In the genomic region with DNA sequence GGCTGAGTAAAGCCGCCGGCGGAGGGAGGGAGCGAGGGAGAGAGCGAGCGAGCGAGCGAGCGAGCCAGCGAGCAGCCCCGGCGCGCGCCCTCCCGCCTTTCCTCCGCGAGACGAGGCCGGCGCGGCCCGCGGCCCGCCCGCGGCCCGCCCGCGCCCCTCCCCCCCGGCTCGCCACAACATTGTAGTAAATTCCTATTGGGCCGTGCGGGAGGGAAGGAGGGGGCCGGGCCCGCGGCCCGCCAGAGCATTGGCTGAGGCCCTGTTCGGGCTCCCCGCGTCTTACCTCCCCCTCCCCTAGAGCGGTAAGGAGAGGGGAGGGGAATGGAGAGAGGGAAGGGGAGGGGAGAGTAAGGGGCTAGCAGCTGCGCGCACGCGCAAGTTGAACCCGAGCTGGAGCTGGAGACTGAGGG, we compare ENCODE assay signal across 8 mouse cellular contexts. TPM values are rescaled to one million over a fixed set of nuclear protein-coding genes. Genes with fewer than 3 reads are reported as not detected.
DNase-seq lines count a peak whose midpoint lies in the region; ATAC-seq lines count a peak whose summit lies in the region.

No protein-coding gene starts in this region.

- peak; percentile 99 for ATAC-seq in intestine, embryonic 15.5 days
- ATAC-seq in megakaryocyte-erythroid progenitor cell, adult 5-6 weeks (replicated peaks; ENCODE audit: low FRiP score, low TSS enrichment, poor library complexity, severe bottlenecking), result peak; percentile 88

- peak; percentile 86 for DNase-seq in adrenal gland, adult 8-10 months
- DNase-seq in embryo, embryonic 9.5 days (ENCODE audit: extremely low spot score), result peak; percentile 96
- peak; percentile 77 to 87 for DNase-seq in gastrocnemius, postnatal 4 days (ENCODE audit: low spot score in 2 of 2)
- peak; percentile 89 to 93 for DNase-seq in left cerebral cortex, postnatal 14 days (ENCODE audit: low spot score in 2 of 2)
- DNase-seq in right cerebral cortex, postnatal 25 days, result peak; percentile 87
- peak; percentile 68 to 83 for DNase-seq in urinary bladder, postnatal 36 days (ENCODE audit: low spot score in 2 of 2)

- no peaks in the 10 kb centered on the region for H3K27me3 ChIP-seq in intestine, embryonic 15.5 days (replicated peaks)

- no peaks in the 10 kb centered on the region for H3K36me3 ChIP-seq in intestine, embryonic 15.5 days

- H3K9me3 ChIP-seq in intestine, embryonic 15.5 days, result no peaks in the 10 kb centered on the region

- 0% methylated on average over 14 of the region's 46 CpGs for WGBS in intestine, embryonic 15.5 days

- H3K4me2 ChIP-seq in intestine, embryonic 15.5 days (replicated peaks), result peak overlapping the region; percentile 98

- intact Hi-C loops in left cerebral cortex, postnatal 14 days (cut with DNase I), result no loop called here

- peak overlapping the region; percentile 95 for H3K4me3 ChIP-seq in intestine, embryonic 15.5 days (replicated peaks)

- peaks cover 6% of the 10 kb centered on the region; the same call in 1 of the 2 replicates for H3K4me1 ChIP-seq in intestine, embryonic 15.5 days (replicated peaks)

- peak overlapping the region; percentile 82 for H3K27ac ChIP-seq in intestine, embryonic 15.5 days

- H3K9ac ChIP-seq in intestine, embryonic 15.5 days, result peak overlapping the region; percentile 92

RNA-seq across cellular contexts. Expression of a gene that starts 25.5 kb away (rescaled TPM):
- total RNA-seq in adrenal gland, adult 8-10 months (2022), result under 1 TPM; 0.17 to 0.65 (median 0.40) TPM
- total RNA-seq in gastrocnemius, postnatal 4 days (2021), result under 1 TPM in 1 of 2 experiments, not detected in 1; 0.10 TPM
- polyA plus RNA-seq in intestine, embryonic 15.5 days (2015; fragmentation: Nextera tagmentation; extraction: Ambion mirVana), result 0.08 and 0.16 TPM in 2 replicates
- total RNA-seq in left cerebral cortex, postnatal 14 days (2021), result not detected
- total RNA-seq in megakaryocyte-erythroid progenitor cell, adult 5-6 weeks (2014; fragmentation: Nextera tagmentation), result 1.8 TPM in 1 of 2 replicates, not detected in the other
- total RNA-seq in megakaryocyte-erythroid progenitor cell, adult 5-6 weeks (2017), result 0.99 and 3.7 TPM in 2 replicates

RNA-seq across cellular contexts. Expression of a gene that starts 26.1 kb away (rescaled TPM):
- 10 to 100 TPM; 44.7 to 57.0 (median 55.7) TPM for total RNA-seq in adrenal gland, adult 8-10 months (2022)
- total RNA-seq in gastrocnemius, postnatal 4 days (2021), result 10 to 100 TPM; 35.5 to 43.1 TPM
- polyA plus RNA-seq in intestine, embryonic 15.5 days (2015; fragmentation: Nextera tagmentation; extraction: Ambion mirVana), result 50.0 and 54.2 TPM in 2 replicates
- total RNA-seq in left cerebral cortex, postnatal 14 days (2021), result 10 to 100 TPM; 26.2 to 28.4 TPM
- total RNA-seq in megakaryocyte-erythroid progenitor cell, adult 5-6 weeks (2014; fragmentation: Nextera tagmentation), result 92.6 and 109 TPM in 2 replicates
- total RNA-seq in megakaryocyte-erythroid progenitor cell, adult 5-6 weeks (2017), result 74.2 and 82.1 TPM in 2 replicates

Comparison
In these comparisons a context has a peak if more than half of its experiments do, and no peak if none do; other contexts are left out.
1. Peak in every context shown above with its lines: DNase-seq, ATAC-seq, H3K4me3 ChIP-seq and H3K27ac ChIP-seq.